Mouse (Mus musculus) neural tube, embryonic 11.5 days (tissue): ENCODE measurements around the gene F7. TPM values are rescaled to one million over a fixed set of nuclear protein-coding genes. Genes with fewer than 3 reads are reported as not detected.

ENCODE experiments used
- ATAC-seq: fragments of 200-750 bp; cut with Nextera tagmentation; 2 replicates; pipeline ENCODE4 v1.8.0; 2017; ENCODE audit warnings: moderate number of reproducible peaks, mild to moderate bottlenecking, moderate TSS enrichment, moderate library complexity; ENCODE audit not compliant: insufficient read depth, low FRiP score, low TSS enrichment
- DNase-seq: peaks from one replicate; pipeline ENCODE4 v3.0.0-alpha.2; 2015; ENCODE audit warnings: low spot score
- H3K27ac ChIP-seq: fragments of 300-500 bp; sonication (generic); 2 replicates; pipeline ENCODE4 v1.5.1; 2014; ENCODE audit warnings: low read depth, mild to moderate bottlenecking, low read length
- H3K27me3 ChIP-seq: fragments of 300-500 bp; sonication (generic); 2 replicates; pipeline ENCODE4 v1.6.1; 2014; ENCODE audit warnings: mild to moderate bottlenecking, low read length, mixed read lengths; ENCODE audit not compliant: control insufficient read depth, insufficient read depth
- H3K36me3 ChIP-seq: fragments of 300-500 bp; sonication (generic); 2 replicates; pipeline ENCODE4 v1.6.1; 2014; ENCODE audit warnings: mild to moderate bottlenecking, low read length, moderate library complexity, mixed read lengths; ENCODE audit not compliant: control insufficient read depth, insufficient read depth
- H3K4me1 ChIP-seq: fragments of 300-500 bp; sonication (generic); 2 replicates; pipeline ENCODE4 v1.6.1; 2014; ENCODE audit warnings: low read length, mixed read lengths; ENCODE audit not compliant: control insufficient read depth, insufficient read depth
- H3K4me2 ChIP-seq: fragments of 300-500 bp; sonication (generic); 2 replicates; pipeline ENCODE4 v1.6.1; 2014; ENCODE audit warnings: low read depth, mild to moderate bottlenecking, moderate library complexity
- H3K4me3 ChIP-seq: fragments of 300-500 bp; sonication (generic); 2 replicates; pipeline ENCODE4 v1.5.1; 2014; ENCODE audit warnings: low read depth, low read length
- H3K9ac ChIP-seq: fragments of 300-500 bp; sonication (generic); 2 replicates; pipeline ENCODE4 v1.6.1; 2014; ENCODE audit warnings: mild to moderate bottlenecking, low read length
- H3K9me3 ChIP-seq: fragments of 300-500 bp; sonication (generic); 2 replicates; pipeline ENCODE4 v1.6.1; 2016; ENCODE audit warnings: low read length; ENCODE audit not compliant: control insufficient read depth
- WGBS: fragments of 180-500 bp; shearing (Covaris S2); extraction: QIAGEN DNeasy Blood & Tissue Kit; methylation state at CpG from one replicate; pipeline ENCODE4 v1.1.7; 2014; 5-methylcytosine and 5-hydroxymethylcytosine counted together
- polyA plus RNA-seq: library from polyadenylated mRNA; unstranded; fragments of >200 nt; fragmentation: Nextera tagmentation; extraction: Ambion mirVana; gene quantifications from 2 replicates; pipeline ENCODE4 v1.2.1, GENCODE M21; 2014

F7 gene
- polyA plus RNA-seq, result not detected in 2 replicates

DNA sequence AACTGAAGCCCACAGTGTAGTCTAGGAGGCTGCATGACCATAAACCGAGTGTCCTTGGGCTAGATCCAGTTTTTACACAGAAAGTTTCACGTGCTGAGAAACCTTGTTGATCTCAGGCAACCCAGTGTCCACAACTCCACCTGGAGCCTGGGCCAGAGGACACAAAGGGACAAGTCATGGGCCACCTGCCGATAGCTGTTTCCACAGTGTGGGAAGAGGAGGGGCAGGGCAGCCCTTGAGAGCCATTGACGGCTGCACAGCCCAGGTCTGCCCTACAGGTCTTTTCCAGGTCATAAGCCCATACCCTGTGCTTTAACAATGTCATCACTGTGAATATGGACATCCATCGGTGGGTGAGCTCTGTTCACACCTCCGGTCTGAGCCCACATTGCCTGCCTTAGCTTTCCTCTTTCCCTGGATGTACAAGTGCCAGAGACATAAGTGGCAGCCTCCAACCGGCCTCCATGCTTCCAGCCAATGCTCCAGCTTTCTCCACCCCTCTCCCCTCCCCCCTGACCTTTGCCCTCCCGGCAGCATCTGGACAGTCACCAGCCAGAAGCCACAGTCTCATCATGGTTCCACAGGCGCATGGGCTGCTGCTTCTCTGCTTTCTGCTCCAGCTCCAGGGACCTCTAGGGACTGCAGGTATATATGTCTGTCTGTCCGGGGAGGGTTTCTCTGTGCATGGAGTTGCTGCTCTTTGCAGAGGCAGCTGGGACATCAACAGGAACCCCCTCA, at the start of gene F7:
Gene F7 (plus strand): TSS at position 548 of the 738 bp plus-strand sequence.
- 71% methylated on average over 10 of the region's 10 CpGs for WGBS
- Histone ChIP-seq H3K4me1 (0 out of 2 replicates have a peak, but pooled peaks cover 2% of the 10 kb centered on the region), H3K27me3 (no peaks in the 10 kb centered on the region), H3K36me3 (no peaks in the 10 kb centered on the region), H3K4me2 (no peak within 1 kb of the TSS), H3K9me3 (no peaks in the 10 kb centered on the region), H3K4me3 (no peak within 1 kb of the TSS), H3K9ac (no peak within 1 kb of the TSS), H3K27ac (no peak within 1 kb of the TSS)
- peak; percentile 34 for DNase-seq
- no peak for ATAC-seq

DNA sequence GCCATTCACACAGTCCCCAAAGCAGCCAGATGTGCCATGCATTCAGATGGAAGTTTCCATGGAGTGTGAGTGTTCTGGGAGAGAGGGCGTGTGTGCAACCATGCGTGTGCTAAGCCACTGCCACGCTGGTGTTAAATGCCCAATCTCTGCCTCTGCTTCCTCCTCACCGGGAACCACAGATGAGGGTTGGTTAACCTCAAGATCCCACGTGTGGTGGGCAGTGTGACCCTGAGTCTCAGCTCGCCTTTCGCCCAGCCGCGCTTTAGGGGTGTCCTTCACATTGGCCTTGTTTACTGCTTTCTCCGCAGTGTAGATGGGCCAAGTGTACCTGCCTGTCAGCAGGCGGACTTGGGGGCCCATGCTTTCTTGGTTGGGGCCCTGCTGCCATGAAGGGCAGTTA, 49.5 kb upstream of the F7 start:
- DNase-seq (no peak), ATAC-seq (no peak)
- Histone ChIP-seq H3K36me3 (peaks cover 4% of the 10 kb centered on the region), H3K9me3 (no peaks in the 10 kb centered on the region), H3K4me2 (no peak overlapping the region), H3K9ac (no peak overlapping the region), H3K4me3 (no peak overlapping the region), H3K27me3 (no peaks in the 10 kb centered on the region), H3K4me1 (no peaks in the 10 kb centered on the region), H3K27ac (no peak overlapping the region)
- 88% methylated on average over 11 of the region's 11 CpGs for WGBS

DNA sequence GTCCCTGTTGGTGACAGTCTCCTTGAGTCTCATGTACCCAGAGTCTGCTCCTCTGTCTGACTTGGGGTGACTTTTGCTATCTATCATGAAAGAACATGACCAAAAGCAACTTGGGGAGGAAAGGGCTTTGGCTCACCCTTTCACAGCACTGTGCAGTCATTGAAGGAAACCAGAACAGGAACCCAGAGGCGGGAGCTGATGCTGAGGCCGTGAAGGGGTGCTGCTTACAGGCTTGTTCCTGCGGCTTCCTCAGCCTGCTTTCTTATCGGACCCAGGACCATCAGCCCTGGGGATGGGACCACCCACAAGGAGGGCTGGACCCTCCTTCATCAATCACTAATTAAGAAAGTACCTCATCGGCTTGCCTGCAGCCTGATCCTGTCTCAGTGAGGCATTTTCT, 49.1 kb upstream of the F7 start:
- no peak for DNase-seq
- no peak overlapping the region for H3K4me2 ChIP-seq
- WGBS, result 66% methylated on average over 5 of the region's 5 CpGs
- H3K27ac ChIP-seq, result no peak overlapping the region
- ATAC-seq, result no peak
- no peak overlapping the region for H3K9ac ChIP-seq
- no peak overlapping the region for H3K4me3 ChIP-seq
- no peaks in the 10 kb centered on the region for H3K27me3 ChIP-seq
- no peaks in the 10 kb centered on the region for H3K4me1 ChIP-seq
- peaks cover 4% of the 10 kb centered on the region for H3K36me3 ChIP-seq
- no peaks in the 10 kb centered on the region for H3K9me3 ChIP-seq

DNA sequence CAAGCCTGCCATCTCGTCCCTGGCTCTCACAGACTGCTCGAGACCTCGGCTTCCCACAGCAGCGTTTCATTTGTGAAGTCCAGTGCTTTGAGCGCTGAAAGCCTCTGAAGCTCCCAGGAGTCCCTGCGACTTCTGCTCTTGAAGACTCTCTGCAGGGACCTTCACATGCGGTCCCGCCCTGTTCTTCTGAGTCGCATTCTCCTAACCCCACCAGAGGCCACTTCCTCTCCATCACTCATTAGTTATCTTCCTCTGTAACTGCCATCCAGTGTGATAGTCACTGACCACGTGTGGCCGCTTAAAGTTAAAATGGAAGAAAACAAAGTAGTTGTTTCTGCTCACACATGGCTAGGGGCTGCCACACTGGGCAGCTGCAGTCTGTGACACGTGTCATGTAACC, 48.5 kb upstream of the F7 start:
- Histone ChIP-seq H3K4me1 (no peaks in the 10 kb centered on the region), H3K27me3 (no peaks in the 10 kb centered on the region), H3K27ac (no peak overlapping the region), H3K36me3 (peaks cover 4% of the 10 kb centered on the region), H3K9ac (no peak overlapping the region), H3K9me3 (no peaks in the 10 kb centered on the region), H3K4me3 (no peak overlapping the region), H3K4me2 (no peak overlapping the region)
- 80% methylated on average over 12 of the region's 12 CpGs for WGBS
- ATAC-seq, result no peak
- no peak for DNase-seq

DNA sequence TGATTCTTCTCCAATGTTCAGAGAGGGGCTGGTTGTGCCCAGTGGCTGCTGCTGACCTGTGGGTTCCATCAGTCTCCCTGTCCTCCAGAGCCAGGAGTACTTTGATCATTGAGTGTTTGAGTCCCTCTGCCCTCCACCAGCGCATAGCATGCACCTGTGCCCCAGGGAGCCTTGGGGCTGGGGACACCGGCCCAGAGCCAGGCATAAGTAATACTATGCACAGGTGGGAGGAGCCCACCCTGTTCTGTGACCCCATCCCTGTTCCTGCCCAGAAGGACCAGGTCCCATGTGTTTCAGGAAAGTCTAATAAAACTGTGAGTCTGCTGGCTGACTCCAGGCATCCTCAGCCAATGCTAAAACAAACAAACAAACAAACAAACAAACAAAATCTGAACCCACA, 47.5 kb upstream of the F7 start:
- DNase-seq, result no peak
- Histone ChIP-seq H3K9ac (no peak overlapping the region), H3K4me2 (no peak overlapping the region), H3K4me1 (no peaks in the 10 kb centered on the region), H3K27me3 (no peaks in the 10 kb centered on the region), H3K9me3 (no peaks in the 10 kb centered on the region), H3K27ac (no peak overlapping the region), H3K4me3 (no peak overlapping the region), H3K36me3 (peaks cover 4% of the 10 kb centered on the region)
- WGBS, result 71% methylated on average over 2 of the region's 2 CpGs
- ATAC-seq, result no peak

DNA sequence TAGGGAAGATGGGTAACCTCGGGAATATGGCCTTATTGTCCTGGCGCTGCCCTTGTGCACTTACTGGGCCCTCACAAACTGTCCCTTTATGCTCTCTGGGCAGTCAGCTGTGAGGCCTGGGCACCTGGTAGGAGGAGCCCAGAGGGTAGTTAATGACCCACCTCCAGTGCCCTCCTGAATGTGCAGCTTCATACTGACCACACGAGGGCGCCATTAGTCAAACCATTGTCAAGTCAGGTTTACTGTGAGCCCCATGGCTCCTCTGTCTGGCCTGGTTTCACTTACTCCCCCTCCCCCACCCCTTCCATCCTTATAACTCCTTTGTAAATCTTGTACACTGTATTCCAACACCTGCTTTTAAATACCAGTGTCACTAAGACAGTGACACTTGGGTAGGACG, 47.1 kb upstream of the F7 start:
- peak; percentile 76 for DNase-seq
- peak; percentile 58; the same call in 1 of the 2 replicates for ATAC-seq
- no peak overlapping the region for H3K4me3 ChIP-seq
- no peaks in the 10 kb centered on the region for H3K9me3 ChIP-seq
- no peak overlapping the region for H3K9ac ChIP-seq
- no peaks in the 10 kb centered on the region for H3K27me3 ChIP-seq
- H3K4me2 ChIP-seq, result no peak overlapping the region
- H3K4me1 ChIP-seq, result no peaks in the 10 kb centered on the region
- H3K36me3 ChIP-seq, result peaks cover 4% of the 10 kb centered on the region
- no peak overlapping the region for H3K27ac ChIP-seq
- WGBS, result 31% methylated on average over 5 of the region's 5 CpGs

DNA sequence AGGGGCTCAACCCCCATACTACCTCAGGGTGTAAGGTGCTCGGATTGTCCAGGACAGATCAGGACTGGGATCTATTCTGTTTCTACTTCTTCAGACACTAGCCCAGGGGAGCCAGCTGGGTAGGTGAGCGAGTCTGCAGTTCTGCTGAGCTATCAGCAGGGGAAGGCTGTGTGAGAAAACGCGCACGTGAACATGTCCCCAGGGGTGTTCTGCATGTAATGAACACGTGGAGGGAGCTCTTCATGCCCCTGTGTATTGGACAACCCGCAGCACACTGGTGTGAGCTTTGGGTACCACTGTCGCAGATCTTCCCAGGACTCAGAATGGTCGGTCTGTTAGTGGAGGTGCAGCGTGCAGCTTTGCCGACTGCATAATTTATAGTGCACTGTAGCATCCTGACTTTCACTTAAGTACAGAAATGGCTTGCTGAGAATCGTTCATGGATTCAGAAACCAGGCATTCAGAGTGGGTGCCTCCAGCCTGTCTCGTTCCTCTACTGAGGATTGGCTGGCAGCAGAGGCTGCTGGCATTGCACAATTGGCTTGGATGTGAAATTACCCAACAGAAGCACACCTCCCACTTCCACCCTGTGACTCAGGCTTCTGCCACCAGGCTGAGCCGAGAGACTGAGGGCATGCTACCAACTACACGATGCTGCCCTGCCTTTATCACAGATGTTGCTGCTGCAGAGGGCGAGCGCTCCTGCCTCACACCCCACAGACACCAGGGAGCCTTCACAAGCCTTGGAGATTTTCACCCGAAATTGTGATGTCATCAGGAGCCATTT, 42.0 kb upstream of the F7 start:
- H3K27ac ChIP-seq, result no peak overlapping the region
- no peak overlapping the region for H3K4me2 ChIP-seq
- no peak for DNase-seq
- no peak overlapping the region for H3K4me3 ChIP-seq
- H3K9ac ChIP-seq, result no peak overlapping the region
- no peaks in the 10 kb centered on the region; the same call in none of the 2 replicates for H3K36me3 ChIP-seq
- no peaks in the 10 kb centered on the region for H3K27me3 ChIP-seq
- no peaks in the 10 kb centered on the region for H3K9me3 ChIP-seq
- no peaks in the 10 kb centered on the region for H3K4me1 ChIP-seq
- no peak for ATAC-seq
- 84% methylated on average over 18 of the region's 18 CpGs for WGBS

DNA sequence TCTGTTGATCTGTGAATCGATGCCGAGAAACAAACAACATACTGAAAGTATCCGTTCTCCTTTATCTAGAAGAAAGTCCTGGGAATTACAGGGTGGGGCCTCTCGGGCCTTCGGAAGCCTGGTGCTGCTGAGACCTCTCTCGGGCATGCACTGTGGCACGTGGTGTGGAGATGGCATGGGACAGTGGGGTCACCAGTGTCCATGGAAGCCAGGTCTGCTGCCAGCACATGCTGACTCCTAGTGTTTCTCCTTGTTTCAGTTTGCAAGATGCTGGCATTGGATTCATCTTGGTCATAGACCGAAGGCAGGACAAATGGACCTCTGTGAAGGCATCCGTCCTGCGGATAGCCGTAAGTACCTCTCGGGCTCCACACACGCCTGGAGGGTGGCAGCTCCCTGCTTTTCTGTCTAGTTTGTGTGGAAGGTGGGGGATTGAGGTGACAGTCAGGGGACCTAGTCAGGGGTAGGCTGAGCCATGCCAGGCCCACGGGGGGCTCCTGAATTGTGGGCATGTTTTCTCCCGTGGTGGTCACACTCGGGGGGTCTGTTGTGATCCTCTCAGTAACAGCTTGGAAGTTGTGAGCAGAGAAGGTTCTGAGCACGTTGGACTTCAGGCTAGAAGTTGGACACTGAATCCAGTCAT, 41.1 kb upstream of the F7 start:
- H3K4me1 ChIP-seq, result no peaks in the 10 kb centered on the region
- no peak overlapping the region for H3K4me3 ChIP-seq
- 90% methylated on average over 17 of the region's 17 CpGs for WGBS
- H3K9me3 ChIP-seq, result no peaks in the 10 kb centered on the region
- no peak overlapping the region for H3K4me2 ChIP-seq
- H3K27ac ChIP-seq, result no peak overlapping the region
- H3K27me3 ChIP-seq, result no peaks in the 10 kb centered on the region
- ATAC-seq, result no peak
- no peak overlapping the region; the same call in 1 of the 2 replicates for H3K9ac ChIP-seq
- no peak for DNase-seq
- H3K36me3 ChIP-seq, result no peaks in the 10 kb centered on the region; the same call in none of the 2 replicates
